Mouse (Mus musculus) megakaryocyte, embryonic 14.5 days (primary cell): ENCODE measurements around the gene Samd3. TPM values are rescaled to one million over a fixed set of nuclear protein-coding genes. Genes with fewer than 3 reads are reported as not detected.

ENCODE experiments used
- H3K27me3 ChIP-seq: replicated peaks from 2 replicates; pipeline ENCODE3; 2012; ENCODE audit warnings: inconsistent platforms
- H3K36me3 ChIP-seq: replicated peaks from 2 replicates; pipeline ENCODE3; 2012; ENCODE audit warnings: low read length, inconsistent platforms, mixed read lengths
- H3K4me1 ChIP-seq: 2 replicates; pipeline ENCODE4 v1.6.1; 2012; ENCODE audit warnings: inconsistent platforms
- H3K4me3 ChIP-seq: replicated peaks from 2 replicates; pipeline ENCODE3; 2012; ENCODE audit warnings: moderate library complexity, mild to moderate bottlenecking, inconsistent platforms
- H3K9me3 ChIP-seq: 2 replicates; pipeline ENCODE4 v1.6.1; 2012; ENCODE audit warnings: inconsistent platforms
- FLI1 ChIP-seq: IDR thresholded peaks from 2 replicates; pipeline ENCODE4 v1.6.1; 2012; ENCODE audit warnings: low read length, inconsistent platforms, mixed read lengths
- GATA1 ChIP-seq: IDR thresholded peaks from 3 replicates; pipeline ENCODE4 v1.6.1; 2012; ENCODE audit warnings: mixed read lengths, low read length, inconsistent platforms, borderline replicate concordance
- polyA plus RNA-seq: library from polyadenylated mRNA; stranded (reverse); fragments of >175 nt; gene quantifications from 2 replicates; pipeline ENCODE4 v1.2.3, GENCODE M21; 2012; ENCODE audit warnings: low replicate concordance; ENCODE audit not compliant: insufficient read depth

Gene Samd3
- polyA plus RNA-seq, 1 experiment = not detected

DNA sequence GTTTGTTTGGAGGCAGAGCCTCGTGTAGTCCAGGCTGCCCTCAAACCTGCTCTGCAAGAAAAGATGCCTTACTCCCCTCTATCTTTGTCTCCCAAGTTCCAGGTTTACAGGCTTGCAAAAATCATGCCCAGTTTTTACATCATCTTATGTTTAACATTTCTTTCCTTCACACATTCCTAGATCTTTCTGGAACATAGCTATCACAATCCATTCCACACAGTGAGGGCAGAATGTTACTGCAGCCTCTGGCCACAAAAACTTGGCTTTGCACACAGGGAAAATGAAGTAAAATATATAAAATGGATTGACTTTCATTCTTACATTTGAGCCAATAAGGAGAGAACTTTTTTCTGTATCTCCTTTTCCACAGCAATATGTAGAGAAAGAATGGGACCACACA lies 9.6 kb downstream of the Samd3 start:
- H3K4me1 ChIP-seq = no peaks in the 10 kb centered on the region
- no peaks in the 10 kb centered on the region for H3K36me3 ChIP-seq
- H3K9me3 ChIP-seq = no peaks in the 10 kb centered on the region

DNA sequence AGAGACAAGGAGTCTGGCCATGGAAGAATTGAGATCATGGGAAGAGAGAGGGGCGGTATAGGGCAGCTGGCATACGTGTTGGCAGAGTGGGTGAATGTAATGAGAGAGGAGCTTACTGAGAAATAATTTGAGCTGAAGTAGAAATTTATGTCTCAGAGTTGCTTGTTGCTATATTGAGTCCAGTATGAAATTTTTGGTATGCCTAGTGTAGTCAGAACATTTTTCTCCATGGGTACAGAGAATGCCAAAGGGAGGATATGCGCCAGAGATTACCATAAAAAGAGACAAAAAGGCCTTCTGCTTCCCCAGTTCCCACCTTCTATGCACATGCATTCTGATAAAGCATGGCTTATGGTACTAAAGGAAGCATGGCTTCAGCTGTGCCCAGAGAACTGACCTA lies 13.7 kb downstream of the Samd3 start:
- H3K4me1 ChIP-seq = no peaks in the 10 kb centered on the region
- H3K4me3 ChIP-seq = no peak overlapping the region
- H3K27me3 ChIP-seq = no peaks in the 10 kb centered on the region
- H3K9me3 ChIP-seq = no peaks in the 10 kb centered on the region
- TF ChIP-seq FLI1 (no peak), GATA1 (no peak)
- no peaks in the 10 kb centered on the region for H3K36me3 ChIP-seq

More for the DNA sequence above, 9.6 kb downstream of the Samd3 start:
- Histone ChIP-seq H3K4me3 (no peak overlapping the region), H3K27me3 (no peaks in the 10 kb centered on the region)
- TF ChIP-seq FLI1 (no peak), GATA1 (no peak)

DNA sequence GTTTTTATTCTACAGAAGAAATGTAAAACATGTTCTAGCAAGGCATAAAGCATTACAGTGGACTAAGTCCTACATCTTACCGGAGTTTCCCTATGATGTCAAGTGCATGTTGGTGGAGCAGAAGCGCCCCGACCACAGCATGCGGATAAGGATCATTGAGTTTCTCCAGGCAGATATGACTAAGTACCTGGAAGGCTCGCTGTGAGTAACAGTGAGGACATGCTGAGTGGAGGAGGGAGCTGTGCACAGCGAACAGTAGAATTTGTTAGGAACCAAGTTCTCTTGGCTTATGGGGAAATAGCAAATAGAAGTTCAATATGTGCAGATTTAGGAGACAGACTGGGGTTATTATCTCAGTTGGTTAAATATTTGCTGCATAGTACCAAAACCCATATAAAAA lies 15.0 kb downstream of the Samd3 start:
- Histone ChIP-seq H3K4me1 (no peaks in the 10 kb centered on the region), H3K9me3 (0 out of 2 replicates have a peak, but pooled peaks cover under 1% of the 10 kb centered on the region), H3K4me3 (no peak overlapping the region), H3K27me3 (no peaks in the 10 kb centered on the region), H3K36me3 (no peaks in the 10 kb centered on the region)
- TF ChIP-seq FLI1 (no peak), GATA1 (no peak)

DNA sequence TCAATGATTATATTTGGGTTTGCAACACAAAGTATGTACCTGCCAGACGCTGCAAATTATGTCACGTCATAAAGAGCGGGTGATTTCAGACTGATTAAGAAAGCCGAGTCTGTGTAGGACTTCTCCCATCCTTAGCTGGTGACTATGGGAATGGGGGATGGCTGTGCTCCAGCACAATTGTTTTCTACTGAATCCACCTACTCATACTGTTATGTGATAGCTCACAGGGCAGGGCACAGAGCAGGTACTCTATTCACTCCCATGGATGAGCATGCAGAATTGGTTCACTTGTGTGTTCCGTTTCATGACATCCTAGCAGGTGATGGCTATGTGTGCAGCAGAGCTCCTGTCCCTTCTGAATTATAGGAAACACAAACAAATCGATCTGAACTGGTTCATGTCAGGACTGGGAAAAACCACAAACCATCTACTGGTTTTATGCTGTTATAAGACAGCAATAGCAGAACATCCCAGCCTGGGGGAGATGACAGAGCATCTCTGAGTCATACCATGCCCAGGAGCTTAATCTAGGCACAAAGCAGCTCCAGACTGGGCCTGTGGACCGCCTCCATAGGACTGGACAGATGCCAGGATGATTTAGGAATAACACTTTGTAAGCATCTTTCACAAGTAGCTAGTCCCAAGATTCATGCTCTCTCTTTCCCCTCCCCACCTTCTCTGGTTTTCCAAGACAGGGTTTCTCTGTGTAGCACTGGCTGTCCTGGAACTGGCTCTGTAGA lies 20.1 kb downstream of the Samd3 start:
- Histone ChIP-seq H3K9me3 (peaks cover 8% of the 10 kb centered on the region), H3K4me3 (no peak overlapping the region), H3K27me3 (no peaks in the 10 kb centered on the region), H3K36me3 (no peaks in the 10 kb centered on the region), H3K4me1 (no peaks in the 10 kb centered on the region)
- TF ChIP-seq GATA1 = no peak
- no peak for TF ChIP-seq FLI1

DNA sequence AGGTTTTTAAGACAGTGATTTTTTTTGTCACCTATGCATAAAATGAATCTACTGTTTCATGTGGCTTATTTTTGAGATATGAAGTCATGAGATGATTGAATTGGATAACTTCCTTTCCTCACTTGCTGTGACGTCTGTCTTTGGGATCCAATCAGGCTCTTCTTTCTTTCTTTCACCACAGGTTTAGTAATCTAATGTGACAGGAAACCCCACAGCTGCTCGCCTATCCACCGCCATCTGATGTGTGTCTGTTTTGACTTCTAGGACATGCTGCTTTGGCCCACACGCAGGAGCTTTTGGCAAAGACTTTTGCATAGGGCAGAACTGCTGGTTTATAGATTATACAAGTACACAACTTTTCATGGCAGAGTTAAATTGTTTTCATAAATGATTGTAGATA lies 30.4 kb downstream of the Samd3 start:
- no peaks in the 10 kb centered on the region for H3K36me3 ChIP-seq
- H3K4me1 ChIP-seq = peaks cover 3% of the 10 kb centered on the region
- H3K27me3 ChIP-seq = no peaks in the 10 kb centered on the region
- no peak overlapping the region for H3K4me3 ChIP-seq
- 0 out of 2 replicates have a peak, but pooled peaks cover 3% of the 10 kb centered on the region for H3K9me3 ChIP-seq
- TF ChIP-seq FLI1 (no peak), GATA1 (no peak)

DNA sequence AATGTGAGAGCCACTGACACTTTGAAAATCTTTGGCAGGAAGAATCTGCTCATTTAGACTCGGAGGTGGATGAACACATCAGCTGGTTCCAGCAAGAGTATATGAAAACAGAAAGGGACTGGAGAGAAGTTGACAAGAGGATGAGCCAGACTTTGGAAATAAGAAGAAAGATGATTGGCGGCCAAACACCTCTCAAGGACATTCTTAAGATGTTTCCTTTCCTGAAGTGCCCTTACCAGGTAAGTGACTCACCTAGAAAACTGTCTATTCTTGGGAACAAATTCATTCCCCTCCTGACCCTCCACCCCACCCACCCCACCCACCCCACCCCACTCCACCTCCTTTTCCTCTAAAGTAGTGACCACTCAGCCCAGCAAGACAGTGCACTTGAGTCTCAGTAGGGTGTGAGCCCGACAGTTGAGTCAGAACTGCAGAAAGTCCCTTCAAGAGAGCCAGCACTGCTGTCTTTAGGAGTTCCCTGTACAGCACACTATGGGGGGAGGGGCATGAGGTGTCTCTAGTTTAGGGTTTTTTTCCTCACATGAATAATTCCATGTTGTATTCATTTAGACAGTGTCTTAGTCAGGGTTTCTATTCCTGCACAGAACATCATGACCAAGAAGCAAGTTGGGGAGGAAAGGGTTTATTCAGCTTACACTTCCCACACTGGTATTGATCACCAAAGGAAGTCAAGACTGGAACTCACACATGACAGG lies 34.4 kb downstream of the Samd3 start:
- peaks cover 6% of the 10 kb centered on the region for H3K4me1 ChIP-seq
- H3K36me3 ChIP-seq = no peaks in the 10 kb centered on the region
- no peaks in the 10 kb centered on the region for H3K9me3 ChIP-seq
- no peak overlapping the region for H3K4me3 ChIP-seq
- no peak for TF ChIP-seq GATA1
- no peak for TF ChIP-seq FLI1
- no peaks in the 10 kb centered on the region for H3K27me3 ChIP-seq

DNA sequence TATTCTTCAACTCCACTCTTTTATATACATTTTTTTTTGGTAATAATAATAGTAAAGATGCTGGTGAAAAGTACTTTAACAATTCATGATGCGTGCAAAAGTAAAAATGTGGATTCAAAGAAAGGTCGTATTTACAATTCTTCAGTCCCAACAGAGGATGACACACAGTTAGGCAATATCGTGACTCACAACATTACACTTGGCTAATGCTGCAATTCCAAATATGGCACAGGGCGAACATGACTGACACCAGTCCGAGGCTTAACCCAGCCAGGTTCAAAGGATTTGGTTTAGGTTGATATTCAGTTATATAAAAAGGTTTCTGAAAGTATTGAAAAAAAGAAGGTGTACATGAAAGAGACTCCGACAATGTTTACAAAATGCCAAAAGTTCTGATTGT lies 45.9 kb downstream of the Samd3 start:
- Histone ChIP-seq H3K4me1 (no peaks in the 10 kb centered on the region), H3K9me3 (no peaks in the 10 kb centered on the region), H3K36me3 (peaks cover 66% of the 10 kb centered on the region), H3K27me3 (no peaks in the 10 kb centered on the region), H3K4me3 (no peak overlapping the region)
- TF ChIP-seq FLI1 = no peak
- TF ChIP-seq GATA1 = no peak

DNA sequence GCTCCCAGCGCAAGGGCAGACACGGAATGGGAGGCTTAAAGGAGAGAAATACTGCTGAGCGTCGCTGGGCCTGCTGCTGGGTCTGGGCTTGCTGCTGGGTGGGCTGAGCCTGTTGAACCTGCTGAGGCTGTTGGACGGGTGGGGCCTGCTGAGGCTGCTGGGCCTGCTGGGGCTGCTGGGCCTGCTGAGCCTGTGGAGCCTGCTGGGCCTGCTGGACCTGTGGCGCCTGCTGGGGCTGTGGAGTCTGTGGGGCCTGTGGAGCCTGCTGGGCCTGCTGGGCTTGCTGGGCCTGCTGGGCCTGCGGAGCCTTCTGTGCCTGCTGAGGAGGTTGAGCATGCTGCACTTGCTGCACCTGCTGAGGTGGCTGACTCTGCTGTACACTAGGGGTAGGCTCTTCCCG lies 50.5 kb downstream of the Samd3 start:
- H3K36me3 ChIP-seq = peaks cover 85% of the 10 kb centered on the region
- H3K9me3 ChIP-seq = no peaks in the 10 kb centered on the region
- H3K4me1 ChIP-seq = no peaks in the 10 kb centered on the region
- no peak overlapping the region for H3K4me3 ChIP-seq
- no peaks in the 10 kb centered on the region for H3K27me3 ChIP-seq
- TF ChIP-seq GATA1 = no peak
- no peak for TF ChIP-seq FLI1

DNA sequence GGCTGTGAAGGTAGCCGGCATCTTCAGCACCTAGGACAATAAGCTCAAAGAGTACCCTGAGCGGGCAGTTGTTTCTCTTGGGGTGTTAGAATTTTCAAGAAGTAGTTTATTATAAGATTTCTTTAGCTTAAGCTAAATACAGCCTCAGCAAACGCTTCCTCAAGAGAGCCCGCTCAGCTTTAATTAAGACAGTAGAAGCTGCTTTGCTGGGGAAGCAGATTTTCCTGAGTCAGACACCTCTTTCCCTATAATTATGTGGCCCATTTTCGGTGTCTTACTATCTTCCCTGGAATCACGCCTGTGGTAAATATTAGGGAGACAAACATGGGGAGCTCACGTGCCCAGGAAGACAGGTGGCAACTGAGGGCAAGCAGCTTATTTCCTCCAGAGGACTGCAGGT lies 57.6 kb downstream of the Samd3 start:
- Histone ChIP-seq H3K4me1 (peaks cover 8% of the 10 kb centered on the region), H3K36me3 (peaks cover 70% of the 10 kb centered on the region)
- TF ChIP-seq FLI1 (no peak), GATA1 (no peak)

DNA sequence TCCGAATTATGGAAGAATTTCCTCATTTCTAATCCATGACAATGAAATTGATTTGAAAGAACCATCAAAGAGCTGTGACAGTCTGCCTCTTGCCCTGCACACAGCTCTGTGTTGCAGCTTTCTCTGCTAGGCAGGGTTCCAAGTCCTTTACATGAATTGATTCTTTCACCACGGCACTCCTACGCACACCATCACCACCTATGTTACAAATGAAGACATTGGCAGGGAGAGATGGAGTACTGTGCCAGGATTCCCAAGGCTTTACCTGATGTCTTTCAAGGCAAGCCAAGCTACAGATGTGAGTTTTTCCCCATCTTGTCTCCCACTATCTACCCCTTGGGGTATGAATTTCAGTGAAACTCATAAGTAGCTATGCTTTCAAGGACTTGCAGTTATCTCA lies 67.7 kb downstream of the Samd3 start:
- no peak overlapping the region for H3K4me3 ChIP-seq
- no peaks in the 10 kb centered on the region for H3K27me3 ChIP-seq
- no peaks in the 10 kb centered on the region for H3K9me3 ChIP-seq
- TF ChIP-seq FLI1 (no peak), GATA1 (no peak)
- peaks cover 3% of the 10 kb centered on the region; the same call in 1 of the 2 replicates for H3K4me1 ChIP-seq
- H3K36me3 ChIP-seq = peaks cover 82% of the 10 kb centered on the region

More for the DNA sequence above, 57.6 kb downstream of the Samd3 start:
- H3K9me3 ChIP-seq = no peaks in the 10 kb centered on the region
- no peaks in the 10 kb centered on the region for H3K27me3 ChIP-seq
- no peak overlapping the region for H3K4me3 ChIP-seq

DNA sequence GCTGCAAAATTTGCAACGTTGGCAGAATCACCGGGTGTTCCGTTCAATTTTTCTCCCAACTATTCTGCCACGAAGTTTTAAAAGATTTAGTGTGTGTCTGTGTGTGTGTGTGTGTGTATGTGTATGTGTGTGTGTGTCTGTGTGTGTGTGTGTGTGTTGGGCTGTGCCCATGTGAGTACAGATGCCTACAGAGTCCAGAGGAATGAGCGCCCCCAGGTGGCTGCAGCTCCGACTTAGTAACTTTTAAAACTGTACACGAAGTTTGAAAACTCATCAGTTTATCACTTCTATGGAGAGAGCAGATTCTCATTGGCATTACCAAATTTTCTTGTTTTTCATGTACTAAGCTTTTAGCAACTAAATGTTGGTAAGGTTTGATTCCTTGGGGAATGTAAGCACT lies 68.1 kb downstream of the Samd3 start:
- H3K27me3 ChIP-seq = no peaks in the 10 kb centered on the region
- H3K4me3 ChIP-seq = no peak overlapping the region
- TF ChIP-seq GATA1 (no peak), FLI1 (no peak)
- peaks cover 82% of the 10 kb centered on the region for H3K36me3 ChIP-seq
- H3K4me1 ChIP-seq = peaks cover 3% of the 10 kb centered on the region; the same call in 1 of the 2 replicates
- no peaks in the 10 kb centered on the region for H3K9me3 ChIP-seq
